Mouse (Mus musculus) MEL (cell line): ENCODE results near the gene She. TPM values are rescaled to one million over a fixed set of nuclear protein-coding genes. Genes with fewer than 3 reads are reported as not detected.

ENCODE experiments used
- DNase-seq: peaks from one replicate; pipeline ENCODE4 v3.0.0; 2011; ENCODE audit warnings: low read depth, low spot score
- H3K27ac ChIP-seq: 2 replicates; pipeline ENCODE4 v1.5.1; 2012; ENCODE audit warnings: low read depth, mild to moderate bottlenecking, control low read depth, low read length, moderate library complexity; ENCODE audit not compliant: control insufficient read depth
- H3K27me3 ChIP-seq, 2 experiments: fragments of 150-350 bp in 1 of 2; sonication (generic) in 1 of 2; 2 replicates each; pipeline ENCODE4 v1.6.1; 2012; ENCODE audit warnings: low read length in 2 of 2, mild to moderate bottlenecking in 2 of 2, improper control_type of control experiment in 1 of 2, moderate library complexity in 1 of 2; ENCODE audit not compliant: insufficient read depth in 2 of 2, control insufficient read depth in 1 of 2
- H3K36me3 ChIP-seq, 2 experiments: 2 replicates each; pipeline ENCODE4 v1.6.1; 2012 to 2014; ENCODE audit warnings: low read length in 2 of 2, improper control_type of control experiment in 1 of 2, inconsistent platforms in 1 of 2, mild to moderate bottlenecking in 1 of 2; ENCODE audit not compliant: insufficient read depth in 2 of 2, control insufficient read depth in 1 of 2
- H3K4me1 ChIP-seq, 2 experiments: fragments of 150-350 bp in 1 of 2; sonication (generic) in 1 of 2; 2 replicates each; pipeline ENCODE4 v1.6.1; 2012; ENCODE audit warnings: low read length in 2 of 2, improper control_type of control experiment in 1 of 2, mild to moderate bottlenecking in 1 of 2; ENCODE audit not compliant: insufficient read depth in 2 of 2, control insufficient read depth in 1 of 2
- H3K4me3 ChIP-seq, 2 experiments: fragments of 150-350 bp in 1 of 2; sonication (generic) in 1 of 2; 2 replicates each; pipeline ENCODE4 v1.5.1; 2012; ENCODE audit warnings: low read depth in 2 of 2, low read length in 2 of 2, mild to moderate bottlenecking in 2 of 2, moderate library complexity in 2 of 2, control low read depth in 1 of 2, improper control_type of control experiment in 1 of 2; ENCODE audit not compliant: control insufficient read depth in 1 of 2, insufficient read depth in 1 of 2
- H3K79me2 ChIP-seq: 2 replicates; pipeline ENCODE4 v1.6.1; 2012; ENCODE audit warnings: mild to moderate bottlenecking, low read length, moderate library complexity; ENCODE audit not compliant: control insufficient read depth, poor library complexity, insufficient read depth
- H3K9ac ChIP-seq: 2 replicates; pipeline ENCODE4 v1.6.1; 2012; ENCODE audit warnings: low read depth, mild to moderate bottlenecking, control low read depth, low read length, moderate library complexity; ENCODE audit not compliant: control insufficient read depth, poor library complexity, severe bottlenecking
- H3K9me3 ChIP-seq: fragments of 150-350 bp; sonication (generic); replicated peaks from 2 replicates; pipeline ENCODE4 v1.6.1; 2012; ENCODE audit warnings: mild to moderate bottlenecking, low read length, improper control_type of control experiment, moderate library complexity; ENCODE audit not compliant: insufficient read depth
- CTCF ChIP-seq, 3 experiments: IDR thresholded peaks in 2 of 3; conservative IDR thresholded peaks in 1 of 3; 2 replicates each; pipeline ENCODE4 v1.5.1; 2011 to 2012; ENCODE audit warnings: low read length in 3 of 3, low read depth in 2 of 3, mild to moderate bottlenecking in 2 of 3, improper control_type of control experiment in 1 of 3, inconsistent platforms in 1 of 3, mixed read lengths in 1 of 3, moderate library complexity in 1 of 3; ENCODE audit not compliant: control insufficient read depth in 1 of 3, insufficient read depth in 1 of 3, poor library complexity in 1 of 3, severe bottlenecking in 1 of 3
- ELF1 ChIP-seq: IDR thresholded peaks from 2 replicates; pipeline ENCODE4 v1.6.1; 2014; ENCODE audit warnings: low read depth, mild to moderate bottlenecking, inconsistent platforms, low read length, improper control_type of control experiment, moderate library complexity
- ETS1 ChIP-seq: IDR thresholded peaks from 2 replicates; pipeline ENCODE4 v1.6.1; 2012; ENCODE audit warnings: low read depth, mild to moderate bottlenecking, inconsistent platforms, low read length, improper control_type of control experiment, moderate library complexity
- GATA1 ChIP-seq: IDR thresholded peaks from 2 replicates; pipeline ENCODE4 v1.6.1; 2011; ENCODE audit warnings: low read depth, low read length, improper control_type of control experiment
- JUND ChIP-seq: IDR thresholded peaks from 2 replicates; pipeline ENCODE4 v1.6.1; 2011; ENCODE audit warnings: low read depth, mild to moderate bottlenecking, improper control_type of control experiment, low read length
- MAX ChIP-seq: IDR thresholded peaks from 2 replicates; pipeline ENCODE4 v1.6.1; 2011; ENCODE audit warnings: low read length, improper control_type of control experiment
- MEF2A ChIP-seq: IDR thresholded peaks from 2 replicates; pipeline ENCODE4 v1.6.1; 2014; ENCODE audit warnings: low read depth, mild to moderate bottlenecking, inconsistent platforms, low read length, improper control_type of control experiment; ENCODE audit not compliant: poor library complexity, insufficient replicate concordance, severe bottlenecking; ENCODE audit errors: extremely low read depth
- MYC ChIP-seq: IDR thresholded peaks from 2 replicates; pipeline ENCODE4 v1.6.1; 2011; ENCODE audit warnings: low read depth, mild to moderate bottlenecking, low read length, improper control_type of control experiment, moderate library complexity
- POLR2A ChIP-seq, 2 experiments: IDR thresholded peaks; 2 replicates each; pipeline ENCODE4 v1.6.1; 2011 to 2012; ENCODE audit warnings: low read length in 2 of 2, mild to moderate bottlenecking in 2 of 2, control low read depth in 1 of 2, improper control_type of control experiment in 1 of 2, low read depth in 1 of 2, moderate library complexity in 1 of 2; ENCODE audit not compliant: control insufficient read depth in 1 of 2, insufficient read depth in 1 of 2, poor library complexity in 1 of 2
- POLR2AphosphoS2 ChIP-seq: IDR thresholded peaks from 2 replicates; pipeline ENCODE4 v1.6.1; 2011; ENCODE audit warnings: low read length, improper control_type of control experiment
- TAL1 ChIP-seq: IDR thresholded peaks from 2 replicates; pipeline ENCODE4 v1.6.1; 2012; ENCODE audit warnings: mild to moderate bottlenecking, inconsistent platforms, low read length, moderate library complexity, mixed read lengths
- TBP ChIP-seq: IDR thresholded peaks from 2 replicates; pipeline ENCODE4 v1.8.0; 2011; ENCODE audit warnings: low read depth, low read length, improper control_type of control experiment
- UBTF ChIP-seq: IDR thresholded peaks from 2 replicates; pipeline ENCODE4 v1.6.1; 2012; ENCODE audit warnings: low read depth, mild to moderate bottlenecking, inconsistent platforms, low read length, improper control_type of control experiment, moderate library complexity, borderline replicate concordance; ENCODE audit not compliant: insufficient read depth
- USF1 ChIP-seq: IDR thresholded peaks from 2 replicates; pipeline ENCODE4 v1.6.1; 2014; ENCODE audit warnings: low read depth, mild to moderate bottlenecking, inconsistent platforms, low read length, improper control_type of control experiment, moderate library complexity
- ZC3H11A ChIP-seq: IDR thresholded peaks from 2 replicates; pipeline ENCODE4 v1.6.1; 2012; ENCODE audit warnings: low read depth, mild to moderate bottlenecking, inconsistent platforms, low read length, improper control_type of control experiment
- ZKSCAN1 ChIP-seq: IDR thresholded peaks from 2 replicates; pipeline ENCODE4 v1.6.1; 2012; ENCODE audit warnings: low read depth, mild to moderate bottlenecking, inconsistent platforms, low read length, improper control_type of control experiment, moderate library complexity
- ZNF384 ChIP-seq: IDR thresholded peaks from 2 replicates; pipeline ENCODE4 v1.6.1; 2012; ENCODE audit warnings: low read depth, mild to moderate bottlenecking, inconsistent platforms, low read length, improper control_type of control experiment
- polyA plus RNA-seq, 2 experiments: library from polyadenylated mRNA; stranded (reverse) in 1 of 2; unstranded in 1 of 2; fragments of >175 nt in 1 of 2; fragments of >200 nt in 1 of 2; gene quantifications; 2 replicates each; pipeline versions ENCODE4 v1.2.1 to v1.2.4; 2012; ENCODE audit warnings: low replicate concordance in 2 of 2, low read depth in 1 of 2; ENCODE audit not compliant: insufficient read length in 2 of 2, insufficient read depth in 1 of 2, missing spikeins in 1 of 2
- total RNA-seq: library from RNA; depleted of rRNA; stranded (reverse); fragments of 300-350 nt; gene quantifications from 2 replicates; pipeline ENCODE4 v1.2.3, GENCODE M21; 2012

Gene She
- total and polyA plus RNA-seq, 3 experiments = 3.3 to 3.5 TPM; not detected in 1

- H3K9ac ChIP-seq = no peak overlapping the region
- no peaks in the 10 kb centered on the region for H3K9me3 ChIP-seq
- peaks cover 0 to 8% of the 10 kb centered on the region in 2 experiments; a peak in 2 of 4 replicates for H3K36me3 ChIP-seq
- TF ChIP-seq UBTF (no peak), MEF2A (no peak), CTCF (IDR thresholded peaks at IDR 0.05 in 2 of 3, conservative IDR thresholded peaks at IDR 0.05 in 1 of 3; ENCODE audit: control insufficient read depth in 1 of 3, insufficient read depth in 1 of 3, low read depth in 2 of 3, low read length in 3 of 3, poor library complexity in 1 of 3, severe bottlenecking in 1 of 3) (no peak), ZKSCAN1 (no peak), GATA1 (no peak), POLR2AphosphoS2 (no peak), MYC (no peak), ZC3H11A (no peak), TBP (no peak), ZNF384 (no peak), JUND (no peak), TAL1 (no peak)
- no peak overlapping the region for H3K4me3 ChIP-seq
- peaks cover 6 to 9% of the 10 kb centered on the region in 2 experiments; a peak in 3 of 4 replicates for H3K4me1 ChIP-seq
- no peaks in the 10 kb centered on the region for H3K27me3 ChIP-seq
- no peaks in the 10 kb centered on the region for H3K79me2 ChIP-seq
- DNase-seq = no peak
- H3K27ac ChIP-seq = no peak overlapping the region
Observed at GRCm38 (mm10) chr3:89847596-89847995, 16.4 kb downstream of the She start.

GRCm38 (mm10) chr3:89848083-89848482 lies 16.9 kb downstream of the She start:
- Histone ChIP-seq H3K9ac (no peak overlapping the region), H3K79me2 (no peaks in the 10 kb centered on the region), H3K4me1 (peaks cover 4 to 6% of the 10 kb centered on the region in 2 experiments; a peak in 3 of 4 replicates), H3K27me3 (no peaks in the 10 kb centered on the region), H3K9me3 (no peaks in the 10 kb centered on the region), H3K27ac (no peak overlapping the region), H3K36me3 (peaks cover 0 to 5% of the 10 kb centered on the region in 2 experiments; a peak in 2 of 4 replicates), H3K4me3 (no peak overlapping the region)
- TF ChIP-seq ETS1 (no peak), POLR2A (IDR thresholded peaks at IDR 0.05; ENCODE audit: control insufficient read depth in 1 of 2, insufficient read depth in 1 of 2, low read depth in 1 of 2, low read length in 2 of 2, poor library complexity in 1 of 2) (no peak), ELF1 (no peak), USF1 (no peak), MAX (no peak), ZNF384 (no peak)
- DNase-seq = no peak
